Comparison of ENCODE assay signal across 18 mouse cellular contexts in genomic region chr10:3308180-3308820, GRCm38 (mm10). TPM values are rescaled to one million over a fixed set of nuclear protein-coding genes. Genes with fewer than 3 reads are reported as not detected.
A peak's percentile ranks its signal among the peaks of the same experiment; 100 is the strongest.
DNase-seq lines count a peak whose midpoint lies in the region; ATAC-seq and TF ChIP-seq lines count a peak whose summit lies in the region.
"Had no signal": no experiment of that assay in that cellular context is flagged by ENCODE, and none has a peak within 500 bp of the region (broad histone marks: within the 10 kb centered on the region; RNA-seq: fewer than 3 reads in every experiment).

No protein-coding gene starts in this region.

- H3K4me2 ChIP-seq in limb, embryonic 15.5 days = no peak overlapping the region
- H3K4me2 ChIP-seq: embryonic facial prominence, embryonic 13.5 days; intestine, embryonic 15.5 days; liver, embryonic 11.5 days had no signal

- no peaks in the 10 kb centered on the region for H3K27me3 ChIP-seq in limb, embryonic 15.5 days
- no peaks in the 10 kb centered on the region for H3K27me3 ChIP-seq in limb, embryonic 10.5 days (ENCODE audit: low read depth, poor library complexity, severe bottlenecking)
- H3K27me3 ChIP-seq in kidney, adult 2 months (replicated peaks; ENCODE audit: control insufficient read depth, insufficient read depth, low read length) = no peaks in the 10 kb centered on the region
- H3K27me3 ChIP-seq in heart, adult 2 months (ENCODE audit: control insufficient read depth, insufficient read depth, low read length) = no peaks in the 10 kb centered on the region
- H3K27me3 ChIP-seq: embryonic facial prominence, embryonic 13.5 days; intestine, embryonic 15.5 days had no signal

- peaks cover 6% of the 10 kb centered on the region; the same call in 1 of the 2 replicates for H3K4me1 ChIP-seq in limb, embryonic 15.5 days
- H3K4me1 ChIP-seq in limb, embryonic 10.5 days = no peaks in the 10 kb centered on the region
- no peaks in the 10 kb centered on the region; the same call in 1 of the 2 replicates for H3K4me1 ChIP-seq in kidney, adult 2 months (ENCODE audit: control insufficient read depth, insufficient read depth, low read length)
- H3K4me1 ChIP-seq in heart, adult 2 months (ENCODE audit: control insufficient read depth, insufficient read depth, low read length) = no peaks in the 10 kb centered on the region
- H3K4me1 ChIP-seq: embryonic facial prominence, embryonic 13.5 days; intestine, embryonic 15.5 days had no signal

- no peak overlapping the region for H3K9ac ChIP-seq in limb, embryonic 15.5 days
- no peak overlapping the region for H3K9ac ChIP-seq in heart, adult 2 months (ENCODE audit: low read depth, low read length)
- H3K9ac ChIP-seq: embryonic facial prominence, embryonic 13.5 days; intestine, embryonic 15.5 days had no signal

- 62% methylated on average over 4 of the region's 4 CpGs for WGBS in limb, embryonic 15.5 days
- WGBS in limb, embryonic 10.5 days = 93% methylated on average over 4 of the region's 4 CpGs
- 32% methylated on average over 4 of the region's 4 CpGs for WGBS in kidney, adult 2 months
- WGBS in heart, adult 2 months = 58% methylated on average over 4 of the region's 4 CpGs

- H3K36me3 ChIP-seq in limb, embryonic 15.5 days = no peaks in the 10 kb centered on the region
- no peaks in the 10 kb centered on the region for H3K36me3 ChIP-seq in limb, embryonic 10.5 days
- no peaks in the 10 kb centered on the region for H3K36me3 ChIP-seq in kidney, adult 2 months (ENCODE audit: control insufficient read depth, insufficient read depth, low read length)
- no peaks in the 10 kb centered on the region for H3K36me3 ChIP-seq in heart, adult 2 months (ENCODE audit: control insufficient read depth, insufficient read depth, low read length)
- H3K36me3 ChIP-seq: embryonic facial prominence, embryonic 13.5 days; intestine, embryonic 15.5 days had no signal

- H3K27ac ChIP-seq in limb, embryonic 15.5 days = peak overlapping the region; percentile 33; the same call in 1 of the 2 replicates
- H3K27ac ChIP-seq in limb, embryonic 10.5 days = no peak overlapping the region
- 0 out of 2 replicates have a peak overlapping the region, but pooled peaks have one; percentile 30 for H3K27ac ChIP-seq in kidney, adult 2 months (ENCODE audit: insufficient read depth, low read depth, low read length)
- no peak overlapping the region for H3K27ac ChIP-seq in heart, adult 2 months
- H3K27ac ChIP-seq: embryonic facial prominence, embryonic 13.5 days; intestine, embryonic 15.5 days had no signal

- intact Hi-C loops in heart, adult 2 months (cut with DNase I) = no loop called here

- TF ChIP-seq POLR2A in kidney, adult 2 months (IDR thresholded peaks at IDR 0.05; ENCODE audit: low read depth, low read length) = no peak
- no peak for TF ChIP-seq POLR2A in heart, adult 2 months (IDR thresholded peaks at IDR 0.05; ENCODE audit: insufficient read depth, low read depth, low read length)

- no peak for TF ChIP-seq EP300 in heart, adult 2 months (IDR thresholded peaks at IDR 0.05; ENCODE audit: insufficient read depth, low read depth, low read length)

- no peaks in the 10 kb centered on the region for H3K9me3 ChIP-seq in limb, embryonic 15.5 days
- H3K9me3 ChIP-seq in limb, embryonic 10.5 days (replicated peaks) = 0 out of 2 replicates have a peak, but pooled peaks cover 1% of the 10 kb centered on the region
- H3K9me3 ChIP-seq: embryonic facial prominence, embryonic 13.5 days; intestine, embryonic 15.5 days had no signal

- TF ChIP-seq CTCF in kidney, adult 2 months (conservative IDR thresholded peaks at IDR 0.05; ENCODE audit: insufficient read depth, insufficient read length, low read depth, low read length) = no peak
- no peak for TF ChIP-seq CTCF in heart, adult 2 months (IDR thresholded peaks at IDR 0.05)

- no peak for ATAC-seq in limb, embryonic 15.5 days (ENCODE audit: insufficient number of reproducible peaks, low FRiP score, low TSS enrichment, low read depth)
- ATAC-seq: intestine, embryonic 15.5 days had no signal

- no peaks in the 10 kb centered on the region for H3K79me2 ChIP-seq in heart, adult 2 months (replicated peaks; ENCODE audit: control insufficient read depth, insufficient read depth, low read length)

- no peak overlapping the region for H3K4me3 ChIP-seq in limb, embryonic 15.5 days
- no peak overlapping the region for H3K4me3 ChIP-seq in limb, embryonic 10.5 days
- no peak overlapping the region for H3K4me3 ChIP-seq in kidney, adult 2 months (ENCODE audit: insufficient read depth, low read depth, low read length)
- no peak overlapping the region for H3K4me3 ChIP-seq in heart, adult 2 months
- H3K4me3 ChIP-seq: embryonic facial prominence, embryonic 13.5 days; intestine, embryonic 15.5 days had no signal

- DNase-seq in limb, embryonic 10.5 days (ENCODE audit: low spot score) = no peak
- DNase-seq in cerebellum, adult 18-20 months = peak; percentile 71 to 77
- DNase-seq in kidney, adult 2 months = peak; percentile 55
- DNase-seq in kidney, postnatal 4 days = peak; percentile 6 to 20
- no peak for DNase-seq in heart, adult 2 months
- DNase-seq in ovary, postnatal 36 days (ENCODE audit: low spot score) = no peak
- no peak for DNase-seq in thymus, postnatal 4 days
- DNase-seq: adrenal gland, postnatal 25 days had no signal

RNA-seq across cellular contexts. Expression of gene H60c, which starts 40.7 kb away (rescaled TPM):
- 11.2 and 13.3 TPM in 2 replicates for polyA plus RNA-seq in limb, embryonic 15.5 days (2015; fragmentation: Nextera tagmentation; extraction: Ambion mirVana)
- not detected in 2 replicates for polyA plus RNA-seq in limb, embryonic 10.5 days (2016; fragmentation: Nextera tagmentation; extraction: Ambion mirVana)
- polyA plus RNA-seq in kidney, adult 2 months (2012; rRNA removed) = not detected in 2 replicates
- total RNA-seq in heart, adult 2 months (2021) = not detected
- polyA plus RNA-seq in heart, adult 2 months (2012; rRNA removed) = not detected in 2 replicates
- total RNA-seq: adrenal gland, postnatal 25 days; heart, postnatal 14 days; left cerebral cortex, adult 18-20 months; megakaryocyte-erythroid progenitor cell, adult 5-6 weeks had no signal
- polyA plus RNA-seq: forebrain, embryonic 16.5 days; gonadal fat pad, adult 2 months; liver, embryonic 11.5 days; small intestine, adult 2 months had no signal

RNA-seq across cellular contexts. Expression of gene Ppp1r14c, which starts 57.6 kb away (rescaled TPM):
- polyA plus RNA-seq in limb, embryonic 15.5 days (2015; fragmentation: Nextera tagmentation; extraction: Ambion mirVana) = 14.4 and 18.9 TPM in 2 replicates
- 1.2 and 1.5 TPM in 2 replicates for polyA plus RNA-seq in limb, embryonic 10.5 days (2016; fragmentation: Nextera tagmentation; extraction: Ambion mirVana)
- polyA plus RNA-seq in kidney, adult 2 months (2012; rRNA removed) = 0.10 and 0.38 TPM in 2 replicates
- total RNA-seq in heart, adult 2 months (2021) = 100 to 1,000 TPM; 156 to 164 TPM
- polyA plus RNA-seq in heart, adult 2 months (2012; rRNA removed) = 90.7 and 107 TPM in 2 replicates
- total RNA-seq: megakaryocyte-erythroid progenitor cell, adult 5-6 weeks had no signal

Comparison
In these comparisons a context has a peak if more than half of its experiments do, and no peak if none do; other contexts are left out.
1. H3K27ac ChIP-seq: peak in limb, embryonic 15.5 days (single experiment) and kidney, adult 2 months (single experiment); none in limb, embryonic 10.5 days (single experiment) and heart, adult 2 months (single experiment).
2. RNA of gene H60c, which starts 40.7 kb away (polyA plus RNA-seq): 11.2 to 13.3 TPM in limb, embryonic 15.5 days; not detected in limb, embryonic 10.5 days, not detected in kidney, adult 2 months and not detected in heart, adult 2 months; every median in the first group is over 10 times any median in the second.
3. DNase-seq: peak in cerebellum, adult 18-20 months (2 of 2), kidney, adult 2 months (single experiment) and kidney, postnatal 4 days (2 of 2); none in limb, embryonic 10.5 days (single experiment), heart, adult 2 months (0 of 2), ovary, postnatal 36 days (single experiment) and thymus, postnatal 4 days (single experiment).